Mouse (Mus musculus) thymus, adult 2 months (tissue): ENCODE results near the gene 4930442H23Rik.

Experiments used
- CTCF ChIP-seq: fragments of 200-500 bp; IDR thresholded peaks from 2 replicates; pipeline ENCODE4 v1.5.1; 2012; ENCODE audit warnings: mild to moderate bottlenecking, control low read depth, low read length, moderate library complexity, borderline replicate concordance; ENCODE audit not compliant: control insufficient read depth, poor library complexity, insufficient read depth; ENCODE audit errors: extremely low read depth
- POLR2A ChIP-seq: fragments of 200-500 bp; IDR thresholded peaks from 2 replicates; pipeline ENCODE4 v1.6.1; 2012; ENCODE audit warnings: mild to moderate bottlenecking, low read length, control low read depth, moderate library complexity; ENCODE audit not compliant: control insufficient read depth, poor library complexity, insufficient read depth; ENCODE audit errors: extremely low read depth

GRCm38 (mm10) chr10:81138821-81139528 is 44.7 kb downstream of the 4930442H23Rik start:
- no peak for TF ChIP-seq POLR2A
- TF ChIP-seq CTCF = no peak
